Mouse (Mus musculus) ES-Bruce4 (cell line): ENCODE measurements at regions not wholly inside any gene's neighbourhood (a gene's known extent, or its start where the extent isn't known, plus 50 kb on each side); places are given as distances from the start of the nearest gene placed in this dataset.

Experiments
- H3K27ac ChIP-seq: 2 replicates; pipeline ENCODE4 v1.5.1; 2012; ENCODE audit warnings: low read length, inconsistent platforms; ENCODE audit not compliant: insufficient read depth
- H3K27me3 ChIP-seq: 2 replicates; pipeline ENCODE4 v1.6.1; 2012; ENCODE audit warnings: mild to moderate bottlenecking, low read length, inconsistent platforms; ENCODE audit not compliant: control insufficient read depth, poor library complexity, insufficient read depth, severe bottlenecking
- H3K36me3 ChIP-seq: 2 replicates; pipeline ENCODE4 v1.6.1; 2012; ENCODE audit warnings: inconsistent platforms, mild to moderate bottlenecking, low read length, moderate library complexity; ENCODE audit not compliant: control insufficient read depth, poor library complexity, insufficient read depth, severe bottlenecking
- H3K4me1 ChIP-seq: one replicate; pipeline ENCODE4 v1.8.1; 2011; ENCODE audit warnings: low read length; ENCODE audit not compliant: control insufficient read depth, insufficient read depth
- H3K4me3 ChIP-seq: 2 replicates; pipeline ENCODE4 v1.5.1; 2011; ENCODE audit warnings: low read depth, mild to moderate bottlenecking, low read length
- H3K9ac ChIP-seq: 2 replicates; pipeline ENCODE4 v1.6.1; 2012; ENCODE audit warnings: low read depth, mild to moderate bottlenecking, inconsistent platforms; ENCODE audit not compliant: poor library complexity, severe bottlenecking
- H3K9me3 ChIP-seq: replicated peaks from 2 replicates; pipeline ENCODE4 v1.6.1; 2012; ENCODE audit warnings: mild to moderate bottlenecking, low read length, inconsistent platforms; ENCODE audit not compliant: control insufficient read depth, poor library complexity, insufficient read depth, severe bottlenecking
- CTCF ChIP-seq: IDR thresholded peaks from one replicate; pipeline ENCODE4 v1.8.1; 2011; ENCODE audit warnings: low read depth, low read length
- EP300 ChIP-seq: IDR thresholded peaks from 2 replicates; pipeline ENCODE4 v1.6.1; 2011; ENCODE audit warnings: low read depth, low read length; ENCODE audit not compliant: insufficient read depth
- POLR2A ChIP-seq: IDR thresholded peaks from one replicate; pipeline ENCODE4 v1.8.1; 2011; ENCODE audit warnings: low read length; ENCODE audit not compliant: insufficient read depth

DNA sequence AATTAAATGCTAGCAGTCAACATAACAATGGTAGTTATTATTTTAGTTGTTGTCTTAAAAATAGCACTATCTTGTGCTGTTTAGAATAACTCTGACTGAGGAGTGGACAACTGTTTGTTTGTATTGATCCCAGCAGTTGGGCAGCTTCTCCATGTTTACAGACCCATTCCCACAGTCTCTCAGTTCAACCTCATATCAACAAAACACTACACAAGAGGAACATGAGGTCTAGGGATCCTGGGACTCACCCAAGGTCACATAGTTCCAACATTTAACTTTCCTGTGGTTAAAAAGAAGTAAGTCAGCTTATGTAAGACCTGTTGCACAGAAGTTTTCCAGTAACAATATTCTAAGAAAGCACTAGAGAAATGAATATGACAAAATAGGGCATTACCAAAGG, 203.0 kb upstream of the Usp24 start:
- Histone ChIP-seq H3K9ac (no peak overlapping the region), H3K27ac (no peak overlapping the region), H3K36me3 (no peaks in the 10 kb centered on the region), H3K27me3 (no peaks in the 10 kb centered on the region), H3K4me3 (no peak overlapping the region), H3K9me3 (no peaks in the 10 kb centered on the region), H3K4me1 (no peaks in the 10 kb centered on the region)
- no peak for TF ChIP-seq CTCF
- TF ChIP-seq POLR2A, result no peak
- no peak for TF ChIP-seq EP300

GRCm38 (mm10) chr4:106113747-106114146, 202.3 kb upstream of the Usp24 start:
- Histone ChIP-seq H3K27ac (no peak overlapping the region), H3K36me3 (no peaks in the 10 kb centered on the region), H3K9ac (no peak overlapping the region), H3K9me3 (no peaks in the 10 kb centered on the region), H3K4me3 (no peak overlapping the region), H3K4me1 (no peaks in the 10 kb centered on the region), H3K27me3 (no peaks in the 10 kb centered on the region)
- TF ChIP-seq EP300 (no peak), CTCF (no peak), POLR2A (no peak)

DNA sequence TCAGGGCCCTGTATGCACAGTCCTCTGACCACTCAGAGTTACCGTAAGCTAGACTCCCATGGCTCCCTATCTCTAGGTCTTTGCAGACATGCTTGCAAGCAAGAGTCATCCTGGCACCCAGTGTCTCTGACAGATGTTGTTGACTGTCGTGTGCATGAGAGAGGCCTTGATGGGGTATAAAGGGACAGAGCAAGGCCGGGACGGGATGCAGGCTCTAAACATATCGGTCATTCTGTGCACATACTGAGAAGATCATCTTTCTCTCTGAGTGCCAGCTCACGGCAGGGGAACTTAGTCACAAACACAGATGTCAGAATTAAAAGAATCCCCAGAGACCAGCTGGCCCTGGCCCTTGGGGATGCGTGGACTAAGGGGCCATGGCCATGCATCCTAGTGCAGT, 199.4 kb upstream of the Usp24 start:
- Histone ChIP-seq H3K4me3 (no peak overlapping the region), H3K27me3 (no peaks in the 10 kb centered on the region), H3K27ac (no peak overlapping the region), H3K36me3 (no peaks in the 10 kb centered on the region), H3K9me3 (no peaks in the 10 kb centered on the region), H3K9ac (no peak overlapping the region), H3K4me1 (no peaks in the 10 kb centered on the region)
- TF ChIP-seq POLR2A (no peak), CTCF (no peak), EP300 (no peak)

- Histone ChIP-seq H3K27me3 (no peaks in the 10 kb centered on the region), H3K9me3 (no peaks in the 10 kb centered on the region), H3K4me3 (no peak overlapping the region), H3K9ac (no peak overlapping the region), H3K4me1 (no peaks in the 10 kb centered on the region), H3K27ac (no peak overlapping the region), H3K36me3 (no peaks in the 10 kb centered on the region)
- no peak for TF ChIP-seq EP300
- no peak for TF ChIP-seq CTCF
- TF ChIP-seq POLR2A, result no peak
These were observed 194.7 kb upstream of the Usp24 start for GRCm38 (mm10) chr4:106121306-106121705.

DNA sequence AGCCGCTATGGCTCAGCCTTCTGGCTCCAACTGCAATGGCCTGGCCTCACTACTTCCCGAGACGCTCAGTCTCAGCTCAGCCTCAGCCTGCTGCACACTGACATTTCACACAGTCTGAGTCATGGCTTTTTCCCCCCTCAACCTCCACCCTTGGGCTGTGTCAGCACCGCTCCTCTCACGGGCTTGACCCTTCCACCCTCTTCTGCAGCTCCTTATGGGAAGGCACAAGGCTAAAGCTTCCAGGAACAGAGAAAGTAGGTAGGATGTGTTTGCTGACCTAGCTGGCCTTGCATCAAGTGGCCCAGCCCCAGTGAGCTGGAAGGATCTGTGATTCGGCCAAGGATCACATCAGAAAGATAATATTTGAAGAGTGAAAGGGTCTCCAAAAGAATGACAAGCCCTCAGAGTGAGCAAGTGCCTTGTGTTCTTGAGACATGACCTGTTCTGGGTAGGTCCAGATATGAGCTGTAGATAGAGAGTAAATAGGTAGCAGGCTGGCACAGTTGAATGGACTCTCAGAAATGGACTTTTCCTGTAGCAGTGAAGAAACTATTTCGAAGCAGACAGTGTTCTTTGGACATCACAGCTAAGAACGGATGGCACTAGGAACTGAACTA, 192.9 kb upstream of the Usp24 start:
- H3K4me1 ChIP-seq, result no peaks in the 10 kb centered on the region
- no peaks in the 10 kb centered on the region for H3K9me3 ChIP-seq
- no peak overlapping the region for H3K9ac ChIP-seq
- H3K36me3 ChIP-seq, result no peaks in the 10 kb centered on the region
- no peak for TF ChIP-seq EP300
- TF ChIP-seq POLR2A, result no peak
- TF ChIP-seq CTCF, result no peak
- no peaks in the 10 kb centered on the region for H3K27me3 ChIP-seq
- H3K4me3 ChIP-seq, result no peak overlapping the region
- H3K27ac ChIP-seq, result no peak overlapping the region

DNA sequence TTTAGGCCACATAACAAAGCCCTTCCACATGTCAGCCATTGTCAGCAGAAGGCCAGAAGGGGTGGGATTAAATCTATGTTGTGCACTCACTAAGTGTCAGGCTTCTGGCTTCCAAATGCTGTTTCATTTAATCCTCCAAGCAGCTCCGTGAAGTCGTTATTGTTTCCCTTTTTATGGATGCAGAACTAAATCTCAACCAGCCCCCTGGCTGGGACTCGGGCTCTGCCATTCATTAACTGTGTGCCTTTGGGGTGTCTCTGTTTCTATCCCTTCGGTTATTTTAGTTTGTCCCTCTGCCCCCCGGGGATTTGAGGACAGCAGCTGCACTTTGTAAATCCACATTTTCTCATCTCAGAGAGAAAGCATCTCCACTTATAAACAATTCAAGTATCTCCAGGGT, 188.8 kb upstream of the Usp24 start:
- H3K36me3 ChIP-seq, result no peaks in the 10 kb centered on the region
- TF ChIP-seq POLR2A, result no peak
- no peak for TF ChIP-seq EP300
- no peak for TF ChIP-seq CTCF
- no peaks in the 10 kb centered on the region for H3K9me3 ChIP-seq
- H3K4me1 ChIP-seq, result no peaks in the 10 kb centered on the region
- H3K27me3 ChIP-seq, result no peaks in the 10 kb centered on the region
- no peak overlapping the region for H3K4me3 ChIP-seq
- no peak overlapping the region for H3K27ac ChIP-seq
- H3K9ac ChIP-seq, result no peak overlapping the region
